8 mouse cellular contexts compared by ENCODE assay signal in the genomic region with DNA sequence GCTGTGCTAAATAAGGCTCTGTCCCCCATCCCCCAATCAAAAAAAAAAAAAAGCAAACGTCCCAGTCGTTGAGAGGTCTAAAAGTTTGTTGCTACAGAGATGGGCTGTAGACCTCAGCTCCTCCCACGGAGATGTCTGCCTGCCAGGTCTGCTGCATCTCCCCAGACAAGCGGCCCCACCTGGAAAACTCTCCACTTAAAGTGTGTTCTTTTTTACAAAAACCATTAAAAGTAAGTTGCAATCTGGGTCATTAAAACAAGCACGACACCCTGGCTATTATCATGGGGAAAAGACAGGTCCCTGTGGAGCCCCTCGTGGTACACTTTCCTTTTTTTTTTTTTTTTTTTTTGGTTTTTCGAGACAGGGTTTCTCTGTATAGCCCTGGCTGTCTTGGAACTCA. TPM values are rescaled to one million over a fixed set of nuclear protein-coding genes. Genes with fewer than 3 reads are reported as not detected.
DNase-seq lines count a peak whose midpoint lies in the region; ATAC-seq and TF ChIP-seq lines count a peak whose summit lies in the region.

No protein-coding gene starts in this region.

- no peak for TF ChIP-seq CTCF in gastrocnemius, adult 2 months (IDR thresholded peaks at IDR 0.05)
- no peak for TF ChIP-seq CTCF in E14TG2a.4 (conservative IDR thresholded peaks at IDR 0.05; ENCODE audit: low read length)

- peaks cover 40% of the 10 kb centered on the region for H3K4me1 ChIP-seq in E14TG2a.4 (replicated peaks; ENCODE audit: low read depth, low read length)
- H3K4me1 ChIP-seq in hindbrain, embryonic 10.5 days (replicated peaks), result peaks cover 12% of the 10 kb centered on the region
- peaks cover 45% of the 10 kb centered on the region for H3K4me1 ChIP-seq in liver, embryonic 15.5 days (replicated peaks)

- DNase-seq in gastrocnemius, adult 2 months, result no peak
- no peak for DNase-seq in gastrocnemius, postnatal 36 days
- DNase-seq in hindbrain, embryonic 10.5 days (ENCODE audit: low spot score), result no peak
- no peak for DNase-seq in left cerebral cortex, adult 9 months (ENCODE audit: low spot score in 2 of 2)
- no peak for DNase-seq in gastrocnemius, adult 8-10 months (ENCODE audit: low spot score in 2 of 2)
- DNase-seq in gastrocnemius, postnatal 10 days, result no peak

- H3K36me3 ChIP-seq in E14TG2a.4 (ENCODE audit: insufficient read depth, low read length), result peaks cover 30% of the 10 kb centered on the region
- peaks cover 11% of the 10 kb centered on the region; the same call in 1 of the 2 replicates for H3K36me3 ChIP-seq in hindbrain, embryonic 10.5 days
- 0 out of 2 replicates have a peak, but pooled peaks cover under 1% of the 10 kb centered on the region for H3K36me3 ChIP-seq in liver, embryonic 15.5 days (replicated peaks)

- H3K27ac ChIP-seq in gastrocnemius, adult 2 months, result no peak overlapping the region
- no peak overlapping the region for H3K27ac ChIP-seq in hindbrain, embryonic 10.5 days
- H3K27ac ChIP-seq in liver, embryonic 15.5 days (replicated peaks), result peak overlapping the region; percentile 91

- no peaks in the 10 kb centered on the region for H3K27me3 ChIP-seq in E14TG2a.4 (ENCODE audit: insufficient read depth, low read length)
- H3K27me3 ChIP-seq in hindbrain, embryonic 10.5 days (ENCODE audit: insufficient read depth, poor library complexity, severe bottlenecking), result no peaks in the 10 kb centered on the region
- no peaks in the 10 kb centered on the region for H3K27me3 ChIP-seq in liver, embryonic 15.5 days

- no peak for ATAC-seq in liver, embryonic 15.5 days (ENCODE audit: insufficient read depth)

- peak overlapping the region; percentile 90 for H3K4me2 ChIP-seq in liver, embryonic 15.5 days

- no peaks in the 10 kb centered on the region for H3K9me3 ChIP-seq in E14TG2a.4 (ENCODE audit: low read length)
- H3K9me3 ChIP-seq in hindbrain, embryonic 10.5 days, result no peaks in the 10 kb centered on the region
- no peaks in the 10 kb centered on the region for H3K9me3 ChIP-seq in liver, embryonic 15.5 days (replicated peaks)

- intact Hi-C loops in gastrocnemius, adult 2 months (cut with DNase I), result loop anchor here (5.0 kb wide), 1 partner anchor 156 kb away; no protein-coding TSS in a partner anchor
- intact Hi-C loops in gastrocnemius, postnatal 36 days (cut with DNase I), result loop anchor here (5.0 kb wide), 2 partner anchors 156 to 236 kb away; no protein-coding TSS in a partner anchor

- 18% methylated on average over 7 of the region's 7 CpGs for WGBS in hindbrain, embryonic 10.5 days
- WGBS in liver, embryonic 15.5 days (ENCODE audit: insufficient replicate concordance), result 17% methylated on average over 7 of the region's 7 CpGs

- H3K4me3 ChIP-seq in gastrocnemius, adult 2 months, result peak overlapping the region; percentile 71
- peak overlapping the region; percentile 75 for H3K4me3 ChIP-seq in E14TG2a.4 (replicated peaks; ENCODE audit: low read length)
- H3K4me3 ChIP-seq in hindbrain, embryonic 10.5 days, result peak overlapping the region; percentile 48
- H3K4me3 ChIP-seq in liver, embryonic 15.5 days (replicated peaks), result peak overlapping the region; percentile 56

- peak overlapping the region; percentile 65 for H3K9ac ChIP-seq in liver, embryonic 15.5 days

RNA-seq across cellular contexts. Expression of a gene that starts 0.7 kb away (rescaled TPM):
- 10 to 100 TPM; 35.1 to 39.7 TPM for total RNA-seq in gastrocnemius, adult 2 months (2021)
- 10 to 100 TPM; 35.5 to 39.9 TPM for total RNA-seq in gastrocnemius, postnatal 36 days (2021)
- 30.4 and 32.9 TPM in 2 replicates for polyA plus RNA-seq in hindbrain, embryonic 10.5 days (2016; fragmentation: Nextera tagmentation; extraction: Ambion mirVana)
- 25.2 and 26.3 TPM in 2 replicates for polyA plus RNA-seq in liver, embryonic 15.5 days (2015; fragmentation: Nextera tagmentation; extraction: Ambion mirVana)
- total RNA-seq in gastrocnemius, adult 8-10 months (2022), result 10 to 100 TPM; 36.6 to 43.2 (median 39.8) TPM
- 10 to 100 TPM; 44.2 to 47.0 TPM for total RNA-seq in gastrocnemius, postnatal 10 days (2021)

RNA-seq across cellular contexts. Expression of a gene that starts 12.2 kb away (rescaled TPM):
- total RNA-seq in gastrocnemius, adult 2 months (2021), result 1 to 10 TPM; 8.4 to 8.8 TPM
- 10 to 100 TPM in 1 of 2 experiments, 1 to 10 TPM in 1; 8.4 to 10.4 TPM for total RNA-seq in gastrocnemius, postnatal 36 days (2021)
- polyA plus RNA-seq in hindbrain, embryonic 10.5 days (2016; fragmentation: Nextera tagmentation; extraction: Ambion mirVana), result 42.9 and 50.0 TPM in 2 replicates
- 21.4 and 23.6 TPM in 2 replicates for polyA plus RNA-seq in liver, embryonic 15.5 days (2015; fragmentation: Nextera tagmentation; extraction: Ambion mirVana)
- 10 to 100 TPM in 2 of 4 experiments, 1 to 10 TPM in 2; 9.4 to 12.8 (median 10.3) TPM for total RNA-seq in gastrocnemius, adult 8-10 months (2022)
- 10 to 100 TPM; 12.0 to 16.6 TPM for total RNA-seq in gastrocnemius, postnatal 10 days (2021)

RNA-seq across cellular contexts. Expression of a gene that starts 18.1 kb away (rescaled TPM):
- total RNA-seq in gastrocnemius, adult 2 months (2021), result 100 to 1,000 TPM; 147 to 152 TPM
- 100 to 1,000 TPM; 142 to 153 TPM for total RNA-seq in gastrocnemius, postnatal 36 days (2021)
- 488 and 579 TPM in 2 replicates for polyA plus RNA-seq in hindbrain, embryonic 10.5 days (2016; fragmentation: Nextera tagmentation; extraction: Ambion mirVana)
- 362 and 405 TPM in 2 replicates for polyA plus RNA-seq in liver, embryonic 15.5 days (2015; fragmentation: Nextera tagmentation; extraction: Ambion mirVana)
- 100 to 1,000 TPM; 152 to 173 (median 158) TPM for total RNA-seq in gastrocnemius, adult 8-10 months (2022)
- total RNA-seq in gastrocnemius, postnatal 10 days (2021), result 100 to 1,000 TPM; 180 to 191 TPM

RNA-seq across cellular contexts. Expression of a gene that starts 54.0 kb away (rescaled TPM):
- 1 to 10 TPM; 4.0 to 7.1 TPM for total RNA-seq in gastrocnemius, adult 2 months (2021)
- 1 to 10 TPM; 2.9 to 4.4 TPM for total RNA-seq in gastrocnemius, postnatal 36 days (2021)
- 6.0 and 6.4 TPM in 2 replicates for polyA plus RNA-seq in hindbrain, embryonic 10.5 days (2016; fragmentation: Nextera tagmentation; extraction: Ambion mirVana)
- polyA plus RNA-seq in liver, embryonic 15.5 days (2015; fragmentation: Nextera tagmentation; extraction: Ambion mirVana), result 6.6 and 7.9 TPM in 2 replicates
- total RNA-seq in gastrocnemius, adult 8-10 months (2022), result 1 to 10 TPM; 4.8 to 7.0 (median 5.8) TPM
- 1 to 10 TPM; 5.8 to 8.9 TPM for total RNA-seq in gastrocnemius, postnatal 10 days (2021)

RNA-seq across cellular contexts. Expression of a gene that starts 57.9 kb away (rescaled TPM):
- under 1 TPM; 0.31 to 0.39 TPM for total RNA-seq in gastrocnemius, adult 2 months (2021)
- total RNA-seq in gastrocnemius, postnatal 36 days (2021), result under 1 TPM; 0.33 to 0.35 TPM
- polyA plus RNA-seq in hindbrain, embryonic 10.5 days (2016; fragmentation: Nextera tagmentation; extraction: Ambion mirVana), result 4.8 and 7.3 TPM in 2 replicates
- 1.1 and 1.2 TPM in 2 replicates for polyA plus RNA-seq in liver, embryonic 15.5 days (2015; fragmentation: Nextera tagmentation; extraction: Ambion mirVana)
- total RNA-seq in gastrocnemius, adult 8-10 months (2022), result under 1 TPM; 0.19 to 0.53 (median 0.42) TPM
- 1 to 10 TPM; 1.6 to 2.5 TPM for total RNA-seq in gastrocnemius, postnatal 10 days (2021)
